ENCODE assay signal across 14 mouse cellular contexts in genomic region chr2:48350206-48350605, GRCm38 (mm10).
"Had no signal": no experiment of that assay in that cellular context is flagged by ENCODE, and none has a peak within 500 bp of the region (broad histone marks: within the 10 kb centered on the region; RNA-seq: fewer than 3 reads in every experiment).

No protein-coding gene starts in this region.

- H3K4me3 ChIP-seq: kidney, embryonic 15.5 days; limb, embryonic 13.5 days; midbrain, embryonic 15.5 days; neural tube, embryonic 13.5 days; stomach, embryonic 15.5 days had no signal

- DNase-seq: kidney, adult 18-20 months; kidney, postnatal 14 days; layer of hippocampus, postnatal 36 days; left cerebral cortex, postnatal 4 days; retina, postnatal 1 day; thymus, postnatal 36 days had no signal

- H3K4me2 ChIP-seq: kidney, embryonic 15.5 days; limb, embryonic 13.5 days; lung, embryonic 14.5 days; midbrain, embryonic 11.5 days; midbrain, embryonic 15.5 days; neural tube, embryonic 13.5 days; stomach, embryonic 15.5 days had no signal

- H3K9ac ChIP-seq: kidney, embryonic 15.5 days; limb, embryonic 13.5 days; liver, embryonic 14.5 days; lung, embryonic 14.5 days; midbrain, embryonic 15.5 days; neural tube, embryonic 13.5 days; stomach, embryonic 15.5 days had no signal

- H3K27me3 ChIP-seq: kidney, embryonic 15.5 days; limb, embryonic 13.5 days; midbrain, embryonic 15.5 days; neural tube, embryonic 13.5 days; stomach, embryonic 15.5 days had no signal

- H3K36me3 ChIP-seq: kidney, embryonic 15.5 days; limb, embryonic 13.5 days; midbrain, embryonic 15.5 days; neural tube, embryonic 13.5 days; stomach, embryonic 15.5 days had no signal

- H3K27ac ChIP-seq: kidney, embryonic 15.5 days; limb, embryonic 13.5 days; liver, embryonic 14.5 days; midbrain, embryonic 15.5 days; neural tube, embryonic 13.5 days; stomach, embryonic 15.5 days had no signal

- ATAC-seq: midbrain, embryonic 15.5 days had no signal

- H3K9me3 ChIP-seq: kidney, embryonic 15.5 days; limb, embryonic 13.5 days; midbrain, embryonic 15.5 days; neural tube, embryonic 13.5 days; stomach, embryonic 15.5 days had no signal

- H3K4me1 ChIP-seq: kidney, embryonic 15.5 days; limb, embryonic 13.5 days; midbrain, embryonic 15.5 days; neural tube, embryonic 13.5 days; stomach, embryonic 15.5 days had no signal
